Mouse (Mus musculus) ovary, postnatal 36 days (tissue): ENCODE measurements around the gene Vinac1.

ENCODE experiments used
- DNase-seq: peaks from one replicate; pipeline ENCODE4 v3.0.0; 2022; ENCODE audit warnings: low spot score, mixed read lengths

Gene Vinac1

DNA sequence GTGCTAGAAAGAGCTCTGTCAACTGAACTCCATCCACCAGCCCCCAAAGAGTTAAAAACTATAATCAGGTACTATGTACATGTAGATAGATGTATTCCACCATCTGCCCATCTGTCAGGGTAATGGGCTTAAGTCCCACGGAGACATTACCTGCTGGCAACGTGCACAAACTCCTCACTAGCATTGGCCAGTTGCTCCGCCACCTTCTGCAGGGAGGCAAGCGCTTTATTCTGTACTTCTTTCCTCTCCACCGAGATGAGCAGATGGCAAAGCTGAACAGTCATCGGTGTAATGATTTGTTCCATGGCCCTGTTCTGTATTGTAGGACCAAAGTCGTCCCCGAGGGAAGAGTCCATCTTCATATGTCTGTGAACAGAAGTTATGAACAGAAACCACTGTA is at the start of gene Vinac1:
TSS of gene Vinac1 (minus strand) at position 362 of the 400 bp plus-strand sequence.
- DNase-seq: no peak

DNA sequence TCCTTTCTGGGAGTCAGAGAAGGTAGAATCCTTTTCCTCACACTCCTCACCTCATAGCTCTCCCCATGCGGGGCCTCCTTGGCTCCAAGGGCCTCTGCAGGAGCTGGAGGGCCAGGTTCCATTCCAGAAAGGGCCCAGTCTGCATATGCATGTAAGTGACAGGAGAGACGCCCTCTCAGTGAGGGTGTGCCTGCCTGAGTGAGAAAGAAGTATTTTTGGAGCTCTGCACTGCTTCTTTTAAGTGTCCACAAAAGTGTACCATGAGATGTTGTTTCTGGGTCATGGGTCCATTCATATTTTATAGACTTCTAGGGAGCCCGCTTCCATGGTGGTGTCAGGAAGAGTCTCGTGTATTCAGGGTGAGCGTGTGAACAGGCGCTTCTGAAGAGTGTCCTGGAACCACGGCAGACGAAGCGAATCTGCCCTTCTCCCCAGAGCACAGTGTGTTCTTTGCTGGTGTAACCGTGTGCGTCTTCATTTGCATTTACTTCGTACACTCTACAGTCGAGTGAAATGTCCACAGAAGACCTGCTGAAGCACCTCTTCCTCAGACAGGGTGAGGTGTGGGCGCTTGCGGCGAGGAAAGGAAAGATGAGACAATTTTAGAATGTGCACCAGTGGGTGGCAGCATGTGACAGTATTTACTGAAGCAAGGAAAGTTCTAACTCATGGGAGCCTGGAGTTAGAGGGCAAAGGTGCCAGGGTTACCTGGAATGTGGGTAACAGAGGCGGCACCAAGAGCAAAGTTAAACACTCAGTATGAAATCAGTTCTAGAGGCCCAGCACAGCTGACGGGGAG is 46.2 kb upstream of the Vinac1 start:
- DNase-seq: no peak

DNA sequence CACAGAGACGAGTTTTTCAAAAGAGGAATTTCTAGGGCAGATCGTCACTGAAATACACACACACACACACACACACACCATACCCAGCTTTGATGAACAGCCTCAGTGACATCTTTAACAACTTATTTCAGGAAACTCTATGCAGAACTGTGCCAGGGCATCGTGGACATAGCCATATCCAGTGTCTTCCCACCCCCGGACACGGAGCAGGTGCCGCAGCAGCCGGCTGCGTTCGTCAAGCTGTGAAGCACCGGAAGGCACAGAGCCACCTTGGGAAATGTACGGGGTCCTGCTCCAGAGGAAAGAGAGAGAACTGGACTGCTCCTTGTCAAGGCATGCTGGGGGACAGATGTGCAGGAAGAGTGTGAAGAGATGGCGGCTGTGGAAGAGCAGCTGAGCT is 44.8 kb upstream of the Vinac1 start:
- no peak for DNase-seq

DNA sequence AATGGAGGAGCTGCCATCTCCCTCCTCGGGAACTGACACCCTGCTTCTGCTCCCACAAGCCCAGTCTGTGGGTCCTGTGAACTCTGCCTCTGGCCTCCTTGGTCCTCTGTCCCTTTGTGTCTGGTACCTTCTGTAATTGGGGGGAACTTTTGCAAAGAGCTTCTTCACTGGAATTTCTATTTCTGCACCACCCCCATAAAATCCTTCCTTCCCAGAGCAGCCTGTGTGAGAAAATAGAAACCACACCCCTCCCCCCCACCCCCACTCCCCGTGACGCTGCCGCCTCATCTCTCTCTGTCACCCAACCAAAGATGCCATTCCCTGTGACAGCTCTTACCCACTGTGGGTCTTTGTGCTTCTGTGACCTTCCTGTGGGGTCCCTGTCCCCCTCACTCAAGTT is 42.4 kb upstream of the Vinac1 start:
- DNase-seq: no peak

DNA sequence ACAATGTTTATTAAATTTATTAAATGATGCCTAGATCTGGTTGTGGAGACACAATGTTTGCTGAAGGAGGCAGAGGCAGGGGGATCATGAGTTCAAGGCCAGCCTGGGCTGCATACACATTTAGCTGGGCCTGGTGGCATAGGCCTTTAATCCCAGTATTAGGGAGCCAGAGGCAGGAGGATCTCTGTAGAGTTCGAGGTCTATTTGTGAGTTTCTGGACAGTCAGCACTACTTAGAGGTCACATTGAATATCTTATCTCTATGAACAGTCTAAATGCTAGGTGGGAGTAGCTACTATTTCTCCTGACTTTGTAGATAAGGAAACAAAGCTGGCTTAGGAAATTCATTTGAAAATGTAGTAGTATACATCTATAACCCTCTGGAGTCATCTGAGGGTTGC is 39.5 kb upstream of the Vinac1 start:
- DNase-seq: no peak

DNA sequence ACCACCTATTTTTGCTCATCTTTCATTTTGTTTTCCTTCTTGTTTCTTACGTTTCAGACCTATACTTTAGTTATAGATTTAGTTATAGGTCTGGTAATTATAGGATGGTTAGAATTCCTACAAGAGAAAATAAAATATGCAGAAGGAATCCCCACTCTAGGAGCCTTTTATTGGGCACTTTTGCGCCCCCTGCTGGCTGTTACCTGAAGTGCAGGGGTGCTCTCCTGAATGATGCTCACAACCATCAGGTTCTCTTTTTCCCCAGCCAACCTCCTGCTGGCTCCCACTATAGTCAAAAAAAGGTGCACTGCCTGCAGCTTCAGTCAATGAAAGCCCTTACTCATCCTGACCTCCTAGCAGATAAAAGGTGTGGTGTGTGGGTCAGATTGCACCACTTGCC is 37.0 kb upstream of the Vinac1 start:
- DNase-seq: no peak

DNA sequence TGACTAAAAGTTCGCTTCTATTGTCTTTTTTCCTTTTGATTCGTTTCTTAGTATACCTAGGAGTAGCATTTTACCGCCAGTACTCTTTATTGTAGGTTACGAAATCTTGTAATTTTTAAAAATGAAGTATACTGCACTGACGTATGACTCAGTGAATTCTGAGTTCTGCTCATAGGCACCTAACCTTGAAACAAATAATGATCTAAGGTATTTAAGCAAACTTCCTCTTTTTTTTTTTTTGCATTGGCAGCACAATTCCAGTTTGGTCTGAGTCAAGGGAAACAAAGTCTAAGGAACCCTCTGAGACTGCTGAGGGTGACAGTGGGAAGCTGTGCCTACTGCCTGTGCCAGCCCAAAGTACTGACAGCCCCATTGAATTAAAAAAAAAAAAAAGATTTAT is 35.5 kb upstream of the Vinac1 start:
- no peak for DNase-seq

DNA sequence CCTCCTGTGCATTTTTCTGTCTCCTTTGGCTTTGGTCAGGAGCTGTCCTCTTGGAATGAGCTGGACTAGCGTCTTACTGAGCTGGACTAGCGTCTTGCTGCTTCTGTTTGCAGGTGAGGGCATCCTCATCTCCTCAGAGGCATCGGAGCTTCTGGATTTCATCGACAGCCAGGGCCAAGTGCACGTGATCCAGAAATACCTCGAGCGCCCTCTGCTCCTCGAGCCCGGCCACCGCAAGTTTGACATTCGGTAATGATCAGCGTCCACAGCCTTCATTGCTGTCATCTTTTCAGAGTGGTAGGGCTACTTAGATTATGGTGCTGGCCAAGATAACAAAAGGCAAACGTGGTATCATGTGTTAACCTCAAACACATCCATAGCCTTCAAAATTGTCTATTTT is 33.1 kb upstream of the Vinac1 start:
- DNase-seq: no peak

DNA sequence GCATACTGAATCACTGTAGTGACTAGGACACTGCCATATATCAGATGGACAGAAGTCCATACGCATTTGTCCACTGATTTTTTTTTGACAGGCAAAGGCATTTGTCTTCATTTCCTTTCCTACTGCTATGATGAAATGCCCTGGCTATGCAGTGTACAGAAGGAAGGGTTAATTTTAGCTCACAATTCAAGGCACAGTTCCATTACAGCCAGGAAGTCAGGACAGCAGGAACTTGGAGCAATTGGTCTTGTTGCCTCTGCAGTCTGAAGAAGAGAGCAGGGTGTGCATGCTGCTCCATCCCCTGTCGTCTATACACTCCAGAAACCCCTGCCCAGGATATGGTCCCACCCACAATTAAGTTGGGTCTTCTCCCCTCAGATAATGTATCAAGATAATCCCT is 31.2 kb upstream of the Vinac1 start:
- no peak for DNase-seq

DNA sequence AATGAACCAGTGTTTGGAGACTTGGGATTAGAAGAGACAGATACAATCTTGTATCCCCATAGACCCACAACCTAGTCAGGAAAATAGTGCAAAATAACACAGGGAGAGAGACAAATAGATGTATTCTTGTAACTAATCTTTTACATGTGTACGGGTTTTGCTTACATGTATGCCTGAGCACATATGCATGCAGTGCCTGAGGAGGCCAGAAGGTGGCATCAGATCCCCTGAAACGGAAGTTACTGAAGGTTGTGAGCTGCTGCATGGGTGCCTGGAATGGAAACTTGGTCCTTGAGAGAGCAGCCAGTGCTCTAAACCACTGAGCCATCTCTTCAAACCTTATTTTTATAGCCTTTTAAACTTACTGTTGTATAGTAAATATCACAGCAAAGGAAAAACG is 30.3 kb upstream of the Vinac1 start:
- DNase-seq: no peak

DNA sequence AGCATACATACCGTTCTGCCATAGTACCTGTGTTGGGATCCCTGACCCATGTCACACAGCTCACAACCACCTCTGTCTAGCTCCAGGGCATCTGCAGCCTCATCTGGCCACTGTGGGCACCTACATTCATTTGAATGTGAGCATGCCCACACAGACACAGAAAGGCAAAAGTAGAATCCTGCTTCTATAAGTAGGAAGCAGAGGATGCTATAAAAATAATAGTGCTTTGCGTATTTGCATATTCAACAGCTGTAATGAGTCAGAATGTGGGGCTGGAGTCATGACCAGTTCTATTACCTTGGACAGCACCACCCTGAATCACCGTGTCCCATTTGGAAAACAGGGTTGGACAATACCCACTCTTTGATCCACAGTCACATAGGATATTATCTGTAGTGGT is 22.3 kb upstream of the Vinac1 start:
- no peak for DNase-seq

DNA sequence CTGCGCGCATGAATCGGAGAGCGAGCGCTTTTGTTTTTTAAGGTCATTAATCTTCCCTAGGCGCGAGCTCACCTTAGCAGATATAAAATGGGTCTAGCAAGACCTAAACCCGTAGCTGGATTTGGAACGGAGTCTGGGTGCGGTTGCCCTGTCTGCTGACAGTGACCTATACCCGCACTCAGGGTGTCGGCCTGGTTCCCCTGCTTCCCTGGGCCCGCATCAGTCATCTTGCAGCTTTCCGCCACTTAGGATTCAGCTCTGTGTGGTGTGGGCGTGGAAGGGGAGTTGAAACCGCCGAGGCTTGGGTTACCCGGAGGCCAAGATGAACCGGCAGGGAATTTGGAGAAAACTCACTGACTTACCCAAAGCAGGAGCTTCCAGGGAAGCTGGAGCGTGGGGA is 18.4 kb upstream of the Vinac1 start:
- DNase-seq: peak; percentile 45

DNA sequence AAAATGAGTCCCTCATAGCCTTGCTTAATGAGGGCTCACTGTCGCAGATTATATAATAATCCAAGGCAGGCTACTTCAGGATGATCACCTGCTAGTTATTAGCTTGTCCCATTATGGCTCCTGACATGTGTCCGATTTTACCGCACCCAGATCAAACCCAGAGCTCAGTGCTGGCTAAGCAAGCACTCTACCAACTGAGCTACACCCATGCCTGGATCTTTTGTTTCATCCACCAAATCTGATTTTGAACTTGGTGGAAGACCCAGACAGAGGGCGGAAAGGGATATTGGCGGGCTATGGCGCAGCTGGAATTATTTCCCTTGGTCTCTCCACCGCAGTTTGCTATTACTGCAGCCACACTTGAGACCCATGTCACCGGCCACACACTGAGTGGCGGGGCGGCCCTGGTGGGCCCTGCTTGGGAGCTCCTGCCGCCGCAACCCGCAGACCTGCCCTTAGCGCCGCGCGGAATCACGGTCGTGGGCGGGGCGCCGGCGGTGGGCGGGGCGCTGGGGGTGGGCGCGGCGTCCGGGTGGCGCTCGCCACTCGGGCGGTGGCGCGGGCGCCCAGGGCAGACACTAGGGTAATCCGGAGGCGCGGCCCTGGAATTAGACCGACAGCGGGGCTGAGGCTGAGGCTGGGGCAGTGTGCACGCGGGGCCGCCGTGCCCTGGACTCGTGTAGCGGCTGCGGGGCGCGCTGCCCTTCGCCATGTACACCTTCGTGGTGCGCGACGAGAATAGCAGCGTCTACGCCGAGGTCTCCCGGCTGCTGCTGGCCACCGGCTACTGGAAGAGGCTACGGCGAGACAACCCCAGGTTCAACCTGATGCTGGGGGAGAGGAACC is 17.7 kb upstream of the Vinac1 start, which contains the start of gene Ttl:
TSS of gene Ttl (plus strand) at position 506 of the 846 bp plus-strand sequence.
- peak; percentile 83 for DNase-seq

DNA sequence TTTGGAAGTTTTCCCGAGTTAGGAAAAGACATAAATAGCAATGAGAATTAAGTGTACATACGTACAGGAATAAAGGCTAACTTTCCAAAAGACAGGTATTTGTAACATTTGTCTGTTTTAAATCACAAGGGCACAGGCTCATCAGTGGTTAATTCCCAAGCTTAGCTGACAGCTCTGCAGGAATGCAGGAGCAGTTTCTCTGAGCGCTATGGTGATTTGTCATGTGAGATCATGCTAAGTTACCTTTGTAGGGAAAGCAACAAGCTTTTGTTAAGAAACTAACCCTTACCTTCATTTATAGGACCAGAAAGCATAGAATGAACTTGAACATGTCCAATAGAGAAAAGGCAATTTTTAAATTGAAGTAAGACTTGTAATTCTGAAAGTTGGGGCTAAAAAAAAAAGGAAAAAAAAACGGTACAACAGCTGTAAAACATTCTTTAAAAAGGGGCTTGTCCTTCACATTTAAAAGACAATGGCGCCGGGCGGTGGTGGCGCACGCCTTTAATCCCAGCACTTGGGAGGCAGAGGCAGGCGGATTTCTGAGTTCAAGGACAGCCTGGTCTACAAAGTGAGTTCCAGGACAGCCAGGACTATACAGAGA is 13.6 kb upstream of the Vinac1 start:
- DNase-seq: no peak

DNA sequence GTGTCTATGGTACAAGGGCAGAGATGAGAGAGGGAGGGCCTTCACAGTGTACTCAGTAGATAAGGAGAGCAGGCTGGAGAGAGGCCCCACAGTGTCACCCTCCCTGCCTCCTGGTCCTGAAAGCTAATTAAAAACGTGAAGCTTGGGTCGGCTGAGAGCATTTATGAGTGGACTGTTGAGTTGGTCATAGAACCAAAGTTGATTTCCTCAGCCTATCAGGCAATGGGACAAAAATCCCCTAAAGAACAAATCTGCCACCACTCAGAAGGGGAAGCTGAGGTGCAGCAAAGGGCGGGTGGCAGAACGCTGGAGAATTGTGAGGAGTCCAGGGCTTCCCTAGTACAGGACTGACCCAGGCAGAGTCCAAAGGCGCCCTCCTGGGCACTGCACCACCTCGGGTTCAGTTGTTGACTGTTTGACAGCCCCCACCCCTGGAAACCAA is 10.0 kb upstream of the Vinac1 start:
- no peak for DNase-seq

DNA sequence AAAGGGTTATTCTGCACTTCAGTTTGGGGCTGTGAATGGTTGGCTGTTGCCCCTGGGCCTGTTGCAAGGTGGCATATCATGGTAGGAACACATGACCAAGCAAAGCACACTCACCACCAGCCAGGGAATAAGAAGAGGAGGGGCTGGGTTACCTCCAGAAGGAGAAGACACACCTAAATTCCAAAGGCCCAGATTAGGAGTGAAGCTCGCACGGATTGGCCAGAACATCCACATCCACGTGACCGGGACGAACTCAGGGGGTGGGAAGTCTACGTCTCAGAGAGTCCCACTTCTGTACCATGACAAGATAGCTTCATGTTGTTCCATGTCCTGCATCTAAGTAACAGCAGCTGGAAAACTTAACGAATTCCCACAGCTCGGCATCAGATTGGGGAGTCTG is 9.3 kb upstream of the Vinac1 start:
- no peak for DNase-seq

DNA sequence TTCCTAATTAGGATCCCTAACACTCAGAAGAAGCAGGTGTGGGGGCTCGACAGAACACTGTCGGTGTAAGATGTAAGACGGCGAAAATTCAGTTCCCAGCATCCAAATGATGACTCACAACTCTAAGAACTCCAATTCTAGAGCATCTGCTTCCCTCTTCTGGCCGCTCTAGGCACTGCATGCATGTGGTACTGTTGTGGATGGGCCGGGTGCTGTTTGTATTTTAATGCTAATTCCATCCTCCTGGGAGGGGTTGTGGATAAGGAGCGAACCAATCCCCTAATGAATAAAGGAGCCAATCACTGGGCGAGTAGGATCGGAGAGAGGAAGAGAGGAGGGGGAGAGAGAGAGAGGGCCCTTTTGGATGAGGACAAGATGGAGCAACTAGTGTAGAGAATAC is 8.6 kb upstream of the Vinac1 start:
- DNase-seq: no peak

DNA sequence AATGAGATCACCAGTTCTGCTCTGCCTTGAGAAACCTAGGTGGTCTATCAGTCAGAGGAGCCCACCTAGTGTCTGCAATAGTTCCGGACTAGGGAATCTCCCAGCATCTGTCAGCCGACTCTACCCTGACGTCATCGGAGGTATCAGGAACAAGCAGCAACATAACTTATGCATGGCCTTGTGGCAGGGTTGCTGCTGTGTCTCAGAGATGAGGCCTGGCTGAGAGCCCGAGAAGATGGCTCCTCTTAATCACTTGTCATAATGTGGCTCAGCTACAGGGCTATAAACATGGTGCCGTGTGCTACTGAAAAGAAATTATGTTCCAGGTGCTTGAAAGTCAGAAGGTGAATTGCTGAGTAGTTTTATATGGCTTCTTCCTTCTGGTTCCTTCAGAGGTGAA is 7.8 kb upstream of the Vinac1 start:
- DNase-seq: no peak

DNA sequence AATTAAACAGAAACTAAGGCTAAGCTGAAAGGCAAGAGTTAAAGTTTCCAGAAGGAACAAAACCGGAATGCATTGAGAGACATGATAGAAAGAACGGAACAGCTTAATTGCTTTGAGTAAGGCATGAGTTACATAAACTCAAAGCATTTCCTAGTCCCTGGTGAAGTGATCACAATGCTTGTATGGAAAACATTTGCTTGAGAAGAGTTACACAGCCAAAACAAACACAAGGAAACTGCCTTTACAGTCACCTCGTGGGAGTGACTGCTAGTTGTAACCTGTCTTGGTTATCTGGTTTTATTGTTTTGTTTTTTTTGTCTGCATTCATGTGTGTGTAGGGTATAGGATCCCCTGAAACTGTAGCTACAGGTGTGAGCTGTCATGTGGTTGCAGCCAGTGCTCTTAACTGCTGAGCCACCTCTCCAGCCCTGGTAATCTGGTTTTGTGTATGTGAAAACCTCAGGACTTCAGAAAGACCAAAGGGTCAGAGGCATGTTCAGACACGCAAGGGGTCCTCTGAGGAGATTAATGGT is 4.5 kb upstream of the Vinac1 start:
- DNase-seq: no peak

DNA sequence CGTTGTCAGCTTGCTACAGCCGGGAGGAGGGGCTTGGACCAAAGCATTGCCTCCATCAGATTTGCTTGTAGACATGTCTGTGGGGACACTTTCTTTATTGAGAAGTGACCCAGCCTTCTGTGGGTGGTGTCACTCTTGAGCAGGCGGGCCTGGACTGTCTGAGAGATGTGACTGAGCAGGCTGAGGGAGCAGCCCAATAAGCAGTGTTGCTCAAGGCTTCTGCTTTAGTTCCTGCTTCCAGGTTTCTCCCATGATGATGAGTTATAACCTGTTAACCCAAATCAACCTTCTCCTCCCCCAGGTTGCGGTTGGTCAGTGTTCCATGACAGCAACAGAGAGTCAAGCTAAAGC is 1.2 kb downstream of the Vinac1 start:
- DNase-seq: no peak

DNA sequence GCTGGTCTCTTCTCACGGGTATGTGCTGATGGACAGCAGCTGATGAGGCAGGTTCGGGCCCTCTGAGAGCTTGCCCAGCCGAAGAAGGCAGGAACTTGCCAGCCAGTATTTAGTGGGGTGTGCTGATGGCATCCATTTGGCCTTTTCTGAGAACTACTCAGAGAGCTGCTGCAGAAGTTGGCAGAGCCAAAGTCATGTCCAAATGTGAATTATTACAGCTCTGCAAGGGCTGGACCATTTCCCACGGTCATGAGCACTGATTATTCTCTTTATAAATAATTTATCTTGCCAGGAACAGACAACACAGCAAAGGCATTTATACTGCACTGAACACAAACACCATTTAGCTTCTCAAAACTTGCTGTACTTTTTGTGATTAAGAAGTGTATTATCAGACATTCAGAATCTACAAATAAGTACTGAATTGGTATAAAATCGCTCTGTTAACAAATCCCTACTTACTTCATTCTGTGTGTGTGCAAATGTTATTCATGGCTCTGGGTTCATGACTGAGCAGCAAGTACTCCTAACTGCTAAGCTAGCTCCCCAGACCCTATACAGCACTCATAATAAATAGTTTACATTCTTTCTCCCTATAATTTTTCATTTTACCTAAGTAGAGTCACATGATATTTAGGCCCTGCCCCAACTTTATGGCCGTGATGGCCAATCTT is 1.7 kb downstream of the Vinac1 start:
- peak; percentile 21 for DNase-seq

DNA sequence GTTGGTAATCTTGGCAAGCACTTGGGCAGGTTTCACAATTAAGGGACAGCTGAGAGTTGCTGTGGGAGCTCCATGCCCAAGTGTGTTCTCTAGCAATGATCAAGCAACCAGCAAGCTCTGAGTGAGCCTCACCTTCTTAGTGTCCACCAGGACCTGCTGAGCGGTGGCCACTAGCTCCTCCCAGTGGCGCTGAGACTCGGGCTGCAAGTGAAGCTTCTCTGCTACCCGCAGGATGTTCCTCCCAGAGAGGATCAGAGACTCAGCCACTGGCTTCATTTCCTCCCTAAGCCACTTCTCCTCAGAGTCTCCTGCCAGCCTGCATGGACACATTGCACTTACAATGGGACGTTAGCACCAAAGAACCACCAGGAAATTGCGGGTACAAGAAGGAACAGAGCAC is 7.4 kb downstream of the Vinac1 start:
- no peak for DNase-seq
